Mouse (Mus musculus): Measurements from ENCODE around the gene 4430402I18Rik.

- TF ChIP-seq GATA1 (IDR thresholded peaks at IDR 0.05; ENCODE audit: low read length) (no peak), TAL1 (IDR thresholded peaks at IDR 0.05; ENCODE audit: low read length) (no peak)
Measured at GRCm38 (mm10) chr19:28860246-28860645, 107.4 kb downstream of the 4430402I18Rik start.

All from erythroblast, embryonic 14.5 days (primary cell).